8 mouse cellular contexts compared by ENCODE assay signal in genomic region chr11:115999538-116000143, GRCm38 (mm10). TPM values are rescaled to one million over a fixed set of nuclear protein-coding genes. Genes with fewer than 3 reads are reported as not detected.
DNase-seq lines count a peak whose midpoint lies in the region; ATAC-seq and TF ChIP-seq lines count a peak whose summit lies in the region.

No protein-coding gene starts in this region.

- 15% methylated on average over 14 of the region's 14 CpGs for WGBS in intestine, embryonic 16.5 days
- WGBS in limb, embryonic 13.5 days = 14% methylated on average over 14 of the region's 14 CpGs

- peak; percentile 28; the same call in 1 of the 2 replicates for TF ChIP-seq CTCF in testis, adult 2 months (IDR thresholded peaks at IDR 0.05; ENCODE audit: control insufficient read depth, insufficient read depth, insufficient replicate concordance, low read depth, low read length)

- H3K4me1 ChIP-seq in testis, adult 2 months (ENCODE audit: control insufficient read depth, insufficient read depth, low read length) = peaks cover 2% of the 10 kb centered on the region
- H3K4me1 ChIP-seq in intestine, embryonic 16.5 days (ENCODE audit: control insufficient read depth, insufficient read depth, low read length) = peaks cover 3% of the 10 kb centered on the region
- peaks cover 8% of the 10 kb centered on the region for H3K4me1 ChIP-seq in limb, embryonic 13.5 days

- H3K27me3 ChIP-seq in testis, adult 2 months (ENCODE audit: control insufficient read depth, insufficient read depth, low read length) = no peaks in the 10 kb centered on the region
- no peaks in the 10 kb centered on the region for H3K27me3 ChIP-seq in intestine, embryonic 16.5 days (replicated peaks; ENCODE audit: control insufficient read depth, insufficient read depth, low read length)
- H3K27me3 ChIP-seq in limb, embryonic 13.5 days = peaks cover 9% of the 10 kb centered on the region; the same call in 1 of the 2 replicates

- no peak for TF ChIP-seq POLR2A in testis, adult 2 months (IDR thresholded peaks at IDR 0.05; ENCODE audit: control insufficient read depth, low read depth, low read length)

- ATAC-seq in intestine, embryonic 16.5 days = peak; percentile 22; the same call in 1 of the 2 replicates
- no peak for ATAC-seq in limb, embryonic 13.5 days (ENCODE audit: low FRiP score, low read depth)
- peak; percentile 41; the same call in 1 of the 2 replicates for ATAC-seq in monocyte, adult 5-6 weeks (replicated peaks; ENCODE audit: insufficient number of reproducible peaks, low FRiP score, low TSS enrichment, poor library complexity, severe bottlenecking)

- no peak overlapping the region for H3K27ac ChIP-seq in testis, adult 2 months (ENCODE audit: control insufficient read depth, insufficient read depth, low read depth, low read length)
- H3K27ac ChIP-seq in intestine, embryonic 16.5 days (ENCODE audit: low read length) = no peak overlapping the region
- no peak overlapping the region for H3K27ac ChIP-seq in limb, embryonic 13.5 days

- DNase-seq in testis, postnatal 14 days (ENCODE audit: low spot score) = no peak
- DNase-seq in cerebellum, adult 18-20 months = peak; percentile 80 to 88
- peak; percentile 50 to 75 for DNase-seq in frontal cortex, postnatal 14 days (ENCODE audit: low spot score in 2 of 2)
- peak; percentile 84 for DNase-seq in thymus, postnatal 0 days (ENCODE audit: low spot score)

- H3K4me3 ChIP-seq in testis, adult 2 months (ENCODE audit: control insufficient read depth, low read depth, low read length) = no peak overlapping the region
- no peak overlapping the region for H3K4me3 ChIP-seq in intestine, embryonic 16.5 days (ENCODE audit: low read length)
- no peak overlapping the region for H3K4me3 ChIP-seq in limb, embryonic 13.5 days

- H3K36me3 ChIP-seq in testis, adult 2 months (ENCODE audit: control insufficient read depth, insufficient read depth, low read length) = no peaks in the 10 kb centered on the region
- no peaks in the 10 kb centered on the region for H3K36me3 ChIP-seq in intestine, embryonic 16.5 days (ENCODE audit: control insufficient read depth, insufficient read depth, low read length)
- H3K36me3 ChIP-seq in limb, embryonic 13.5 days = no peaks in the 10 kb centered on the region; the same call in 1 of the 2 replicates

- no peaks in the 10 kb centered on the region for H3K9me3 ChIP-seq in intestine, embryonic 16.5 days (ENCODE audit: control insufficient read depth, low read length)
- H3K9me3 ChIP-seq in limb, embryonic 13.5 days = no peaks in the 10 kb centered on the region

- H3K9ac ChIP-seq in intestine, embryonic 16.5 days (ENCODE audit: low read depth, low read length) = no peak overlapping the region
- H3K9ac ChIP-seq in limb, embryonic 13.5 days = no peak overlapping the region

- no peak overlapping the region for H3K4me2 ChIP-seq in intestine, embryonic 16.5 days (ENCODE audit: low read depth, low read length)
- 0 out of 2 replicates have a peak overlapping the region, but pooled peaks have one; percentile 17 for H3K4me2 ChIP-seq in limb, embryonic 13.5 days (replicated peaks)

RNA-seq across cellular contexts. Expression of gene Galk1, which starts 12.9 kb away (rescaled TPM):
- 27.8 and 30.3 TPM in 2 replicates for polyA plus RNA-seq in testis, adult 2 months (2012; rRNA removed)
- polyA plus RNA-seq in intestine, embryonic 16.5 days (2015; fragmentation: Nextera tagmentation; extraction: Ambion mirVana) = 360 and 389 TPM in 2 replicates
- 207 and 211 TPM in 2 replicates for polyA plus RNA-seq in limb, embryonic 13.5 days (2015; fragmentation: Nextera tagmentation; extraction: Ambion mirVana)
- total RNA-seq in monocyte, adult 5-6 weeks (2017) = 3.6 to 6.4 TPM (median 5.8 TPM) in 3 replicates
- polyA plus RNA-seq in thymus, postnatal 0 days (2015; fragmentation: Nextera tagmentation; extraction: Ambion mirVana) = 182 and 188 TPM in 2 replicates

RNA-seq across cellular contexts. Expression of gene Itgb4, which starts 25.1 kb away (rescaled TPM):
- polyA plus RNA-seq in testis, adult 2 months (2012; rRNA removed) = 0.44 and 0.76 TPM in 2 replicates
- 11.9 and 15.2 TPM in 2 replicates for polyA plus RNA-seq in intestine, embryonic 16.5 days (2015; fragmentation: Nextera tagmentation; extraction: Ambion mirVana)
- polyA plus RNA-seq in limb, embryonic 13.5 days (2015; fragmentation: Nextera tagmentation; extraction: Ambion mirVana) = 5.2 and 6.3 TPM in 2 replicates
- not detected in 3 replicates for total RNA-seq in monocyte, adult 5-6 weeks (2017)
- 7.8 TPM in 2 replicates for polyA plus RNA-seq in thymus, postnatal 0 days (2015; fragmentation: Nextera tagmentation; extraction: Ambion mirVana)

RNA-seq across cellular contexts. Expression of gene H3f3b, which starts 28.1 kb away (rescaled TPM):
- 276 and 330 TPM in 2 replicates for polyA plus RNA-seq in testis, adult 2 months (2012; rRNA removed)
- polyA plus RNA-seq in intestine, embryonic 16.5 days (2015; fragmentation: Nextera tagmentation; extraction: Ambion mirVana) = 1,239 and 1,387 TPM in 2 replicates
- 2,219 and 2,483 TPM in 2 replicates for polyA plus RNA-seq in limb, embryonic 13.5 days (2015; fragmentation: Nextera tagmentation; extraction: Ambion mirVana)
- 1,370 to 2,118 TPM (median 2,068 TPM) in 3 replicates for total RNA-seq in monocyte, adult 5-6 weeks (2017)
- polyA plus RNA-seq in thymus, postnatal 0 days (2015; fragmentation: Nextera tagmentation; extraction: Ambion mirVana) = 2,823 and 2,911 TPM in 2 replicates

RNA-seq across cellular contexts. Expression of gene Unk, which starts 30.5 kb away (rescaled TPM):
- 21.3 and 21.5 TPM in 2 replicates for polyA plus RNA-seq in testis, adult 2 months (2012; rRNA removed)
- 22.9 and 24.4 TPM in 2 replicates for polyA plus RNA-seq in intestine, embryonic 16.5 days (2015; fragmentation: Nextera tagmentation; extraction: Ambion mirVana)
- 39.4 and 44.8 TPM in 2 replicates for polyA plus RNA-seq in limb, embryonic 13.5 days (2015; fragmentation: Nextera tagmentation; extraction: Ambion mirVana)
- total RNA-seq in monocyte, adult 5-6 weeks (2017) = 8.3 to 18.3 TPM (median 11.6 TPM) in 3 replicates
- polyA plus RNA-seq in thymus, postnatal 0 days (2015; fragmentation: Nextera tagmentation; extraction: Ambion mirVana) = 20.5 and 22.9 TPM in 2 replicates
